Mouse (Mus musculus) T-helper 1 cell (primary cell): ENCODE data around the gene Map3k11.

Experiments
- in situ Hi-C: fragments of 300-600 bp; cut with MboI, MseI; formaldehyde crosslinking; loops from one replicate; pipeline ENCODE4 v1.15.1; 2025; ENCODE audit warnings: high pct_unique_total_duplicates

Gene Map3k11

DNA sequence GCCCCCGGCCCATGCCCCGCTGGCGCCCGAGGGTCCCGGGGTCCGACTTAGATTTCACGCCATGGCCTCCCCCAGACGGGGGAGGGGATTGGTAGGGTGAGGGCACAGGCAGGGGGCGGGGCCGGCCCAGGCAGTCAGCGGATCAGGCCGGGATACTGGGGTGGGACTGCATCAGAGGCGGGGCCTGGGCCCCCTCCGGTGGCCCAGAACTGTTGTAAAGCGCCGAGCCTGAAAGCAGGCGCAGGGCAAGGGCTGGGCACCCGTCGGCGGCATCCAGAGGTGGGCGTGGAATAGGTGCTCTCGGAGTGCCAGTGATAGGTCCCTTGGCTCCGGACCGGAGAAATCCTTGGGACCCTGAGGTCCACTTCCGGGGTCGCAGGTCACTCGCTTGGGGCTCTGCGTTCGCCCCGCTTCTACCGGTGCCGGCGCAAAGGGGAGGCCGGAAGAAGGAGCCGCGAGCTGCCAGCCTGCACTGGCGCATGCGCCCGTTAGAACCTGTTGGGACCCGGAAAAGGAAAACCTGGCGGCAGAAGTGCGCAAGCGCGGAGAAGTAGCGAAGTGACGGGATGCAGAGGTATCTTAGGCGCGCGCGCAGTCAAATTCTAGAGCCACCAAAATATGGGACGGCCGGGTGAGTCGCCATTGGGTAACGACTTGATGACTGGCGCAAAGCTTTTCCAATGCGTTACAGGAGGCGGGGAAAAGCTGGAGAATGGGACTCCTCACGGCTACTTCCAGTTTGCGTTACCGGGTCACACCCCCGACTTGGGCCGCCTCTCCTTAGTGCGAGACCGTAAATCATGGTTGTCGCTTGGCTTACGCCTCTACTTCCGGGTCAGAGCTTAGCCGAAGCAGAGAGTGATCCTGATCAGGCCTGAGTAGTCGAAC, at the start of gene Map3k11, which contains the start of gene Pcnx3:
TSS of gene Map3k11 (plus strand) at position 543 of the 888 bp plus-strand sequence.
TSS of gene Pcnx3 (minus strand) at position 709 of the 888 bp plus-strand sequence.
- in situ Hi-C loops: no loop called here

DNA sequence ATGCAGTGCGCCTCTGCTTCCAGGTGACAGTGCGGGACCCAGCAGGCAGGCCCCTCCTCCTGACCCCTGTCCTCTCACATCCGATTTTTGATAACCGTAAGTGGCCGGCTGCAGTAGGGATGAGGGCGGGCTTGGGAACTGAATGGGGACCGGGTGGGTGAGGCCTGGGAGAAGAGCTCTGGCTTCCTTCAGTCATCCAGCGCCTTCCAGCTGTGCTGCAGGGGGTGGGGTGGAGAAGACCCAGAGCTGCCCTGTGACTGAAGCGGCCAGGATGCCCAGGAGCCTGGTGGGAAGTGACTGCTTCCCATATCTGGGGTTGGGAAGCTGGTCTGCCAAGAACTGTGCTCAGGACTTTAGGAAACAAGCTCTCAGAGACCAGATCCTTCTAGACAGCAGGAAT, 48.2 kb upstream of the Map3k11 start:
- in situ Hi-C loops: no loop called here

GRCm38 (mm10) chr19:5641021-5641420, 47.5 kb upstream of the Map3k11 start:
- in situ Hi-C loops: no loop called here

DNA sequence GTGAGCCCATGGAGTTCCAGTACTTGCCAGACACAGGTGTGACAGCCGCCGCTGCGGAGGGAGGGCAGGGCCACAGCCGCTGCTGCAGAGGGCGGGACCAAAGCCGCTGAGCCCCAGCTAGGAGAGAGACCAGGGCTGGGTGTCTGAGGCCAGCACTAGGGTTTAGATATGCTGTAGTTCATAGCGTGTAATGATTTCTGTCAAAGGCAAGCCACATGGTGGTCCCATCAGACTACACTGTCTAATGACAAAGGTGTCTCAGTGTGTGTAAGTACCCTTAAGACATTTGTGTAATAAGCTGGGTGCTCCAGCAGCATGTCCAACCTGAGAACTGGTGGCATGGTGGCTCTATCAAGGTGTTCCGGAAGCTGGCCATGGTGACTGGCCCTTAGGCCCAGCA, 46.9 kb upstream of the Map3k11 start:
- in situ Hi-C loops: no loop called here

GRCm38 (mm10) chr19:5645280-5645679, 43.3 kb upstream of the Map3k11 start:
- in situ Hi-C loops: no loop called here

DNA sequence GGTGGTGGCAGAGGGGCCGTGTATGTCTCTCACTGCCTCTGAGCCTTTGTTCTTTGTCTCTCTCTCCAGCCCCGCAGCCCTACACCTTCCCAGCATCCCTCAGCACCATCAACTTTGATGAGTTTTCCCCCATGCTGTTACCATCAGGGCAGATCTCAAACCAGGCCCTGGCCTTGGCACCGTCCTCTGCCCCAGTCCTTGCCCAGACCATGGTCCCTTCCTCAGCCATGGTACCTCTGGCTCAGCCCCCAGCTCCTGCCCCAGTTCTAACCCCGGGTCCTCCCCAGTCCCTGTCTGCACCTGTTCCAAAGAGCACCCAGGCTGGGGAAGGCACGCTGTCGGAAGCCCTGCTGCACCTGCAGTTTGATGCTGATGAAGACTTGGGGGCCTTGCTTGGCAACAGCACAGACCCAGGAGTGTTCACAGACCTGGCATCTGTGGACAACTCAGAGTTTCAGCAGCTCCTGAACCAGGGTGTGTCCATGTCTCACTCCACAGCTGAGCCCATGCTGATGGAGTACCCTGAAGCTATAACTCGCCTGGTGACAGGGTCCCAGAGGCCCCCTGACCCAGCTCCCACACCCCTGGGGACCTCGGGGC, 41.7 kb upstream of the Map3k11 start:
- in situ Hi-C loops: no loop called here

DNA sequence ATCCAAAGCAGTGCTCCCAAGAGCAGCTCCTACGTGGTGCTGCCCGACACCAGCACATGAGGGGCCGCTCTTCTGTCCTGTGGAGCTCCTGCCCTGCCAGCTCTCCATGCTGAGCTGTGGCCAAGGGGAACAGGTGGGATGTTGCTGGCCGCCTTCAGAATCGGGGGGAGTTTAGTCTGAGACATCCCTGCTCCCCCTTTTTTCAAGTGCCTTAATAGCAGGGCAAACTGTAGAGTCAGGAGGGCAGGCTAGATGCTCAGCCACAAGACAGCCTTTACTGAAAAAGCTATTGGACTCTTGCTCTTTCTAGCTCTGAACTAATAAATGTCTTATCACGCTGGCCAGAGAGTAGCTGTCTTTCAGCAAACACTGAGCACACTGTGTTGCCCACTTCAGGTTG, 40.8 kb upstream of the Map3k11 start:
- in situ Hi-C loops: no loop called here

DNA sequence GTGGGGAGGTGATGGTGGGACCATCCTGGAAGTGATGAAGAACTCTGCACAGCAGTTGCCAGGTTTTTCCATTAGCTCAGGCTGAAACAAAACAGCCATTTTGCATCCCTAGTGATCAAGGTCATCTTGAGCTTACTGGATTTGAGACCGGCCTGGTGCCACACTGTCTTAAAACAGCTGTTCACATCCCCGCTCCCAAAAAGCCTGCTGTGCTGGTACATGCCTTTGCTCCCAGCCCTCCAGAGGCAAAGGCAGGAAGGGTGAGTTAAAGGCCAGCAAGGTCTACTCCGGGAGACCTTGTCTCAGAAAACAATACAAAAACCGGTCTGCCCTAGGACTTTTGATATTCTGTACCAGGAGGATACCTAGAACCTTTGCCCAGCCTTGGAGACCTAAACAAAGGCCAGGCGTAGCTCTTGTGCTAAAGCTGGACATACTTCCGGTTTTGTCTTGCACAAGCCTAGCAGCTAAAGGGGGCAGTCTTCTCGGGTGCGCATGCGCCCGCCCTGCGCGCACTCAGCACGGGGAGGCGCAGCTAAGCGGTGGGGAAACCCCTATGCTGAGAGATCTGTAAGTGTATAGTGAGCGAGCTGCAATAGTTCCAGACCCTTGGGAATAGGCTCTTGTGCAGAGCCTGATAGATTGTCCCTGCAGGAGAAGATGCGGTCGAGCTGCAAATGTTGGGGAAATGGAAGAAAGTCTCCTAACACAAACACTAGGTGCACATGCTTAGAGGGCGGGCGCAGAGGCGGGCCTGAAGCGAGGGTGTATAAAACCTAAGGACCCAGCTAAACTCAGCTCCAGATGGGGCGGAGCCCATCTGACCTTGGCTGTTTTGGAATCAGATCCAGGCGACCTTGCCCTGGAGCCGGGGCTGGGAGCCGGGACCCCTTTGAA, 39.9 kb upstream of the Map3k11 start:
- in situ Hi-C loops: no loop called here

DNA sequence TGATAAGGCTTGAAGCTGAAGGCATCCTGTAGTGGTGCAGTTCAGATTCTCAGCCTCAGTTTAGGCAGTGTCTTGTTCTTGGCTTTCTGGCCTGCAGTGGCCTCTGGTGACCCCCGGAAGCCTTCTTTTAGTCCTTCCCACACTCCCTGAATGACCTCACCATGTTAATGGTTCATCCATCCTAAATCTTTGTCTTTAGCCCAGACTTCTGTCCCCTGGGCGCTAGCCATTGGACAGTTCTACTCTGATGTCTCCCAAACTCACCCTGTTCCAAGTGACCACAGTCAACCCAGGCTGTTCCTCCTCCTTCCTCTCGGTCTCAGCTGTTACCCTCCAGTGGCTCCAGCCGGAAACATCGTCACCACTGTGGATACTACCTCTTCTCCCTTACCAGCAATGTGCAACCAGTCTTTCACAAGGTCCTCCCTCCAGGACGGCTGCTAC, 39.2 kb upstream of the Map3k11 start:
- in situ Hi-C loops: no loop called here

- in situ Hi-C loops: no loop called here
Observed at GRCm38 (mm10) chr19:5651502-5652274, 36.9 kb upstream of the Map3k11 start.

DNA sequence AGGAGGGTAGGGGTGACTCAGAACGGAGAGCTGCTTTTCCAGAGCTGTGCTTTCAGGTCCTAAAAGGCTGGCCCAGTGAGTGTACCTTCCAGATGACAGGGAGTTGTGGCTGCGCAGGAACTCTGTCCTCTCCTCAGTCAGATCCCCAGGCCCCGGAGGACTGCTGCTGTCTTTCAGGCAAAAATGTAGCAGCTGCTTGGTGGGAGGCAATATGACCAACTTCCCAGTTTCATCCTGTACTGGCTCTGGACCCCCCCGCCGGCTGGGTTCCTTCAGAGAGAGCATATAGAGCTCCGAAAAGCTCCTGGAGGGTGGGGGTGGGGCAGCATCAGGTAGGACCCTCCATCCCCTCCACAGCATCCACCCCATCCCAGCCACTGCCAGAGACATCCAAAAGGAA, 36.0 kb upstream of the Map3k11 start:
- in situ Hi-C loops: no loop called here

GRCm38 (mm10) chr19:5653969-5654719, 34.4 kb upstream of the Map3k11 start:
- in situ Hi-C loops: no loop called here

DNA sequence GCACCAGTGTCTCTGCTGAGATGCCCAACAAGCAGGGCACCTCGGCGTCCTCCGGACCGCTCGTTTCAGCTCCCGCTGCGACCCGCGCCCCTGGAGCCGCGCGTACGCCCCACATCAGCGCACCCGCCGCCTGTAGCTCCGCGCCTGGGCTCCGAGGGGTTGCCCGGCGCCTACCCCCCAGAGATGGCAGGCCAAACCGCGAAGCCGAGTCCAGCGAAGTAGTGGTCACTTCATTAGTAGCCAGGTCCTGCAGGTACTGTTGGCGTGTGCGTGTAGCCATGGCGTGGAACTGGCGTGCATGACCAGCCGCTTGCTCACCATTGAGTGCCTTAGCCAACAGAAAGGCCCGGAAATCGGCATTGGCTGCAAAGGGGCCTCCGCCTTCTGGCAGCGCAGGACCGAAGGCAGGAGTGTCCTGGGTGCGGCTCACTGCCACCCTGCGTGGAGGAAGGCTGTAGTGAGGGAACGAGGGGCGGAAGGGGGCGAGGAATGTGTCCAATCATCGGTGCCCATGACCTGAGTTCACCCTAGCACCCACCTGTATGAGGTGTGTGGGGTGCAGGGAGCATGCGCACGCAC, 33.7 kb upstream of the Map3k11 start:
- in situ Hi-C loops: no loop called here

DNA sequence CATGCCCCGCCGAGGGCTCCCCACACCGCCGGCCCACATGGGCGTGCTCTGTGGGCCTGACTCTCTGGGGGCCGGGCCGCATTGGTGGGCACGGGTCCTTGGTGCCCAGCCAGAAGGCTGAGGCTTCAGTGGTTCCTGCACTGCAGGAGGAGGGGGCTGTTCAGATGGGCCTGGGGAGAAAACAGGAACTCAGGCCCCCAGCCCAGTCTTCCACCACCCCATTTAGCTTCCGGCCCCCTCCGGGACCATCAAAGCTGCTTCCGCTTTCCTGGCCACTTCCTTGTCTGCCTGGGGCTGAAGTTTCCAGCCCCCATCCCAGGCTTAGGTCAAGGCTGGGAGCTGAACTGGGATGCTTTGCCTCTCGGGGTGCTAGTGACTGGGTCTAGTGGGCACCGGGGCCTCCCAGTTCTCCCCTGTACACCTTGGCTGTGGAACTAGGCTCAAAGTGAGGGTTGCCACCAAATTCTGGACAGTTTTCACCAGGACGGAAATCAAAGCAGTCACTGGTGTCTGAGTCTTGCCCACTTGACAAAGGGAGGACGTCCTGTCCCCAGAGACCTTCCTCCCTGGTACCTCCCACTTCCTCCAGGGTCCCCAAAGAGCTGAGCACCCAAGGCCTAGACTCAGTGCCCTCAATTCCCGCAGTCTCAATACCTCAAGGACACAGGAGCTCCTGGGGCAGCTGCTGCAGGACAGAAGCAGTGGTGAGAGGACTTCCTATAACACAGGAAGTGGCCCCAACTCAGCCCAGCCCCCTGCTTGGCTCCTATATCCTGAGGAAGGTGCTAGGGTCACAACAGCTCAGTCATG, 27.4 kb upstream of the Map3k11 start:
- in situ Hi-C loops: loop anchor here (5.0 kb wide), 1 partner anchor 69 kb away; no protein-coding TSS in a partner anchor

DNA sequence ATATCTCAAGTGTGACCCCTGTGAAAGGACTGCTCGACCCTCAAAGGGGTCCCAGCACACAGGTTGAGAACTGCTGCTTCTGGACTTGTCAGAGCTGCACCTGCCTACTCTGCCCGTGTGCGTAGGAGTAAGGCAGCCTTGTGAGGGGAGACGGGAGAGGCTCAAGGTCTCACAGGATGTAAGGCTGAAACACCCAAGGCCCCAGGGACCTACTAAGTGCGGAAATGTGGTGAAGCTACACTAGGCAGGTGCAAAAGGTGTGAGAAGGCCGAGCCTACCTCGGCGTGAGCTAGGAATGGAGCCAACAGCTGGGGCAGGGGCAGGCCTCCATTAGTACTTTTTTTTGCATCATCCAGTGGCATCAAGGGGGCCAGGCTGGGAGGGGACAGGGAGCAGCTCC, 26.2 kb upstream of the Map3k11 start:
- in situ Hi-C loops: loop anchor here (5.0 kb wide), 1 partner anchor 70 kb away; no protein-coding TSS in a partner anchor

DNA sequence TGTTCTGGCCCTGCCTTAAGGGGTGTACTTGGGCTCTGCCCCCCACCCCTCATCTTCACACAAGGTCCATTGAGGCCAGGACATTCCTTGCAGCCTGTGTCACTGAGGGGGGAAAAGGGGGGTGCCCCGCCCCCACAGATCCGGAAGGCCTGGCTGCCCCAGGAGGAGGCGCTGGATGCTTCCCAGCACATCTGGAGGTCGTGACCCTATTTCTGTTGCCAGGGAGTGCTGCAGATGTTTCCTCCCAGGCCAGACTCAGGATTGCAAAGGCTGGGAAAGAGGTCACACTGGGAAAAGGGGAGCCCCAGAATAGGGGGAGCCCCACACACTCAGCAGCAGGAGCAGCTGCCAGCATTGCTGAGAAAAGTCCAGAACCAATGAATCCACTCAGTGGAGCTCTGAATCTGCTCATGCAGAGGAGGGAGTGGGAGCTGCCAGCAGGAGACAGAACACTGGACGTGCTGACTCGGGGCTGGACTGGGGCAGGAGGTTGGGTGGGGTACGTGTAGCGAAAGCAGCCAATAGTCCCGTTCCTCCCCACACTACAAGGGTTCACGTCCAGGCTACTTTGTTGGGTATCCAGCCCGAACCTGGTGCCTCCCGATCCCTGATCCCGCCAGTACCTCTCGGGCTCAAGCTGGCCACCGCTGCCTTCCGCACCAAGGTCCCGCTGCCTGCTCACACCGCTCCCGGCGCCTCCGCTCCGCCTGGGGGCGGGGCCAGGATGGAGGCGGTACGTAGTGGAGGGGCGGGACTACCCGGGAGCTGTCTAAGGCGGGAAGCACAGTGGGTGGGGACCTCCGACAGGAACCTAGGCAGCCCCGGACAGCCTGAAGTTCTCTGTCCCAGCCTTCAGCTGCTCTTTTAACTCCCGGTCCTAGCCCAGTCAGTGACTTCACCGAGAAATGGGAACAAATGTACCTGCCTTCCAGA, 25.3 kb upstream of the Map3k11 start, which contains the start of gene Sipa1:
TSS of gene Sipa1 (minus strand) at position 727 of the 933 bp plus-strand sequence.
- in situ Hi-C loops: loop anchor here (5.0 kb wide), 1 partner anchor 71 kb away; no protein-coding TSS in a partner anchor

DNA sequence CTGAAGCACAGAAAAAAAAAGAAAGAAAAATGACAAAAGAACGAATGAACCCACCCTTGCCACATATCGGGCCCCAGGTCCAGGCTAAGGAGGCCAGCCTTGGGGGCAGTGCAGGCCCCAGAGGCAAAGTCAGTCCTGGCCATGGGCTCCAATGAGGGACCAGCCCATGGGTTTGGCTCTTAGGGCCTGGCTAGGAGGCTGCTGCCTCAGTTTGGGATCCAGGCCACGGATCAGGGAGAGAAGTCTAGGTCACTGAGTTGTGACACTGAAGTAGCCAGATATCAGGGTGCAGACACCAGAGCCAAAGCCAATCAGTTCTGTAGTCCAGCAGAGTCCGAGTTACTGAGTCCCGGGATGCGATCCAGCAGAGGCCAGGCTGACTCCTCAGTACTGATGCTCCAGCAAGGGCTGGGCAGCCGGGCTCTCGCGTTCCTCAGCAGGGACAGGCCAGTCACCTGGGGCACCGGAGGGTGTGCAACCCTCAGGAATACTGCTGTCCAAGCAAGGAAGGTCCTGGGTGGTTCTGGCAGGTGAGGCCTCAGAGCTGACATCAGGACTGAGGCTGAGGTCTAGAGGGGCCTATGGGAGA, 23.8 kb upstream of the Map3k11 start:
- in situ Hi-C loops: loop anchor here (5.0 kb wide), 1 partner anchor 72 kb away; no protein-coding TSS in a partner anchor
